Mouse (Mus musculus) frontal cortex, postnatal 25 days (tissue): ENCODE measurements around the gene Tceal3.
"Not testable (repeated sequence)": the region's sequence is repeated elsewhere in the genome, so short reads cannot be mapped to it uniquely, and the experiment has no call there.

Source experiments
- DNase-seq, 2 experiments: peaks; one replicate each; pipeline ENCODE4 v3.0.0; 2022; ENCODE audit warnings: low spot score in 2 of 2

The Tceal3 gene

GRCm38 (mm10) chrX:136707446-136708167 lies 117.0 kb downstream of the Tceal3 start, which contains the start of gene Tceal1:
TSS of gene Tceal1 (plus strand) at chrX:136707982.
- DNase-seq, result peak; percentile 41 to 43

GRCm38 (mm10) chrX:136708168-136708681 lies 117.6 kb downstream of the Tceal3 start:
- peak; percentile 6 to 16 for DNase-seq

GRCm38 (mm10) chrX:136708782-136709181 lies 118.1 kb downstream of the Tceal3 start:
- DNase-seq, result no peak

DNA sequence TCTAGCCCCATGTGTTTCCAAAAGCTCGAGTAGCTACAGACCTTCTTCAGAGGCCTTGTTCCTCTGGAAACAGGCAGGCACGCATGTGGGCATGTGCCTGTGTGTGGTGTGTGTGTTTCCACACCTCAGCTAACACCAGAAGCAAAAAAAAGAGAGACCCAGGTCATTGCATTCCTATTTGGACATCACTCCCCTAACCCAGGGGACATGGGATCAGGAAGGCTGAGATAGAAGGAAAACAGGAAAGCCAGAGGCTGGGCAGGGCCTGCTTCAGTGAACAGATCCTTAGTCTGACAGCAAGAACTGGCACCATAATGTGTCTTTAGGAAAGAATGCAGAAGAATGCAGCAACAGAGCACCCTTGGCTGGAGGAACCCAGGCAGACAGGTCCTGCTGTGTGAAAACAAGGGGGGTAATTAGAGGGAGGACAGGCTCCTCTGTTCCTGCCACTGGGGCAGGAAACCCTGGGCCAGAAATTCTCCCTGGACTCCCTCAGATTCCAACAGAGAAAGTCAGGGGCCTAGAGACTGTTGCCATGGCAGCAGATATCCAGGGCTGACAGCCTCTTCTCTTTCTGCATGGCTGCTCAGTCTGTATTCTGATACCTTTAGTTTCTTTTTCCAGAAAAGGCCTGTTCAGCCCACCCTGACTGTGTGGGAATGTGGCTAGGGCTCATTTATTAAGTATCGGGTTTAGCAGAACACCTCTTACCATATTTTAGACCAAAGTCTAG lies 124.3 kb downstream of the Tceal3 start:
- not testable (repeated sequence) for DNase-seq
